Mouse (Mus musculus): ENCODE data around the gene Ackr3.
A peak's percentile ranks its signal among the peaks of the same experiment; 100 is the strongest.

Ackr3 gene

GRCm38 (mm10) chr1:90203783-90204690, at the start of gene Ackr3:
Gene Ackr3, plus strand, starts transcription at chr1:90203980.
- DNase-seq (ENCODE audit: low read depth, low spot score) = peak; percentile 3

DNA sequence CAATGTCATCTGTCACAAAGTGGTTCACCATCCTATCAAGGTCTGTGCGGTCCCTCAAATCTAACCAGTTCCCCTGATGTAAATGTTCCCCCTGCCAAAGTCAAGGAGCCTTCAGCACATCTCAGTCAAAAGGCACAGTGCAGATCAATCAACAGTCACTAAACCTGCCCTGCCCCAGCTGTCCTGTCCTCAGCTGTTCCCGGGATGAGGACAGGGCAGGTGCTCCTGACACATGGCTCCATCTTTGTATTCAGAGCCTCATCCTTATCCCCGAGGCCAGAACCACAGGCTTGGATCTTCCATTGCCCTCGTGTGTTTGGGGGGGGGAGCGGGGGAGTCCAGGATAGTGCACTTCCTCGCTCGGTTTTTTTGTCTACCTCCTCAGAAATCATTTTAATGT, 47.2 kb upstream of the Ackr3 start:
- DNase-seq (ENCODE audit: low read depth, low spot score) = no peak

GRCm38 (mm10) chr1:90159927-90160326, 43.9 kb upstream of the Ackr3 start:
- no peak for DNase-seq (ENCODE audit: low read depth, low spot score)

- no peak for DNase-seq (ENCODE audit: low read depth, low spot score)
These were observed 42.2 kb upstream of the Ackr3 start for GRCm38 (mm10) chr1:90161623-90162022.

DNA sequence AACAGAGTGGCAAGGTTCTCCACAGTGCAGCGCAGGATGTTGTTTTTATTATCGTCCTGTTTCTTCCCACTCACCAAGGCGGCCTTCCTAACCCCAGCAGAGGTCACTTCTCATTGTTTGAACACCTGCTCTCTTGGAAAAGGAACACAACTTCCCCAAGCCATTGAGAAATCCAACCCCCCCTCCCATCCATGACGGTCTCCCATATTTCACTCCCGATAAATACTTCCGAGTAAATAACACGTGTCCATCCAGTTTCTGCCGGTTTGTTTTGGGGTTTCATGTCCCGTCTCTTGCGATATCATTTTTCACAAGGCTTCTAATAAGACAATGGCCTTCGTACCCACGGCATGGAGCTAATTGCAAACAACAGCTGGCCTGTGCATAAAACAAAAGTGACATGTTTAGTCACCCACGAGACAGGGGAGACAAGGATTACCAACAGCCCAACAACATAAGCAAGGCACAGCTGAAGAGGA, 41.4 kb upstream of the Ackr3 start:
- DNase-seq (ENCODE audit: low read depth, low spot score) = no peak

DNA sequence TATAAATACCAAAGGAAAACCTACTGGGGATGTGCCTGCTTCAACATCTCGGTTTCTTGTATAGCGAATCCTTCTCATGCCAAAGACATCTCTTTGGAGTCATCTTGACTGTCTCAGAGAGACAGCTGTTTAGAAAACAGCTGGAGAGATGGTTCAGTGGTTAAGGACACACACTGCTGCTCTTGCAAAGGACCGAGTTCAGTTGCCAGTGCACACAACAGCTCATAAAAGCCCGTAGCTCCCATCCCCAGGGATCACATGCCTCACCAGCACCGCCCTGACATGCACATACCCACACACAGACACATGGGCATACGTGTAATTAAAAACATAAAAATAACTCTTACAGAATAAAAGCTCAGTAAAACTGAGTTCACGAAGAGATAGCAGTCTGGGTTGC, 40.6 kb upstream of the Ackr3 start:
- DNase-seq (ENCODE audit: low read depth, low spot score) = no peak

DNA sequence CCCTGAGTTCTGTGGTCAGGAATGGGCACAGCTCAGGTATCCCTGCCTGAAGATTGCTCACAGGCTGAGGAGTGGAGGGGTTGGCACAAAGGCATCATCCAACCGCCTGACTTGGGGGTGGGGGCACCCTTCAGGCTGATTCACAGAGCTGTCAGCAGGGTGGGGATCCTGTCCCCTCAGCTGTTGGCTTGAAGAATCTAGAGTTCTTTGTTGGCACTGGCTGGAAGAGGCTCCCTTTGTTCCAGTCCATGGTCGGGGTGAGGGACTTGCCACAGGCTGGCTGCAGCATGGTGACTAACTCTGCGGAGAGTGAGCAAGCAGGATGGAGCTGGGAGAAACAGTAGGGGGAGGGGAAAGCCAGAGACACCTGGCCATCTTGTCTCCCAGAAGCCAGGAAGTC, 39.5 kb upstream of the Ackr3 start:
- DNase-seq (ENCODE audit: low read depth, low spot score) = no peak

- DNase-seq (ENCODE audit: low read depth, low spot score) = no peak
These were observed 29.4 kb upstream of the Ackr3 start for GRCm38 (mm10) chr1:90174338-90174737.

DNA sequence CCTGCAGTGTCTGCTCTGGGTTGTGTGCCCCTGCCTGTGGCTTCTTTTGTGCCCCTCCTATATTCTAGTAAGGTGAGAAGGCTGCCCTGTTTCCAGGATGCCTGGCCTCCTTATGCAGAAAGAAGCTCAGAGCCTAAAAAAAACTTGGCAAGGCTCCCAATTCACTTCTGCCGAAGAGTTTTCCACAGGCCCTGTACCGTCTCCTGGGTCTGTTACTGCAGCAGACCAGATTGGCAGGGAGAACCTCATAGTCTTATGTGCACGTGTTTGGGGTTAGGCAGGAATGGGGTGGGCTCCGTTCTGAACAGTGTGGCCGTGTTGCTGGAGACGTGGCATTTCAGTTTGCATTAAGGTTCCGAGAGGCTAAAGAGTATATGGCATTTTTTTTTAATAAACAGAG, 27.6 kb upstream of the Ackr3 start:
- no peak for DNase-seq (ENCODE audit: low read depth, low spot score)

DNA sequence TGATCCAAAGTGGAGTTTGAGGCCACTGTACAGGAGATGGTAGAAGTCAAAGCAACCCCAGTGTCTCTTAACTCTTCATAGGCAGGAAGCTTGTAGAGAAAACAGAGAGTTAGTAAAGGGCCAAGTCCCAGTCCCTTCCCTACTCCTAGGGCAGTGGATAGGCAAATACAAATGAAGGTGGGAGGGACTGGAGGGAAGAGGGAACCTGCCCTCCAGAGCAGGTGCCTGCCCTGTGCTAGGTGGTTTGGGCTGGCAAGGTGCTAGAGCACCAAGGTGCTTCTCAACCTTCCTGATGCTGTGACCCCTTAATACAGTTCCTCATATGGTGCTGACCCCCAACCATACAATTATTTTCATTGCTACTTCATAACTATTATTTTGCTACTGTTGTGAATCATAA, 26.2 kb upstream of the Ackr3 start:
- no peak for DNase-seq (ENCODE audit: low read depth, low spot score)

GRCm38 (mm10) chr1:90177978-90178377, 25.8 kb upstream of the Ackr3 start:
- no peak for DNase-seq (ENCODE audit: low read depth, low spot score)

- no peak for DNase-seq (ENCODE audit: low read depth, low spot score)
These were observed 23.3 kb upstream of the Ackr3 start for GRCm38 (mm10) chr1:90180479-90180878.

GRCm38 (mm10) chr1:90180966-90181699, 22.6 kb upstream of the Ackr3 start:
- no peak for DNase-seq (ENCODE audit: low read depth, low spot score)

DNA sequence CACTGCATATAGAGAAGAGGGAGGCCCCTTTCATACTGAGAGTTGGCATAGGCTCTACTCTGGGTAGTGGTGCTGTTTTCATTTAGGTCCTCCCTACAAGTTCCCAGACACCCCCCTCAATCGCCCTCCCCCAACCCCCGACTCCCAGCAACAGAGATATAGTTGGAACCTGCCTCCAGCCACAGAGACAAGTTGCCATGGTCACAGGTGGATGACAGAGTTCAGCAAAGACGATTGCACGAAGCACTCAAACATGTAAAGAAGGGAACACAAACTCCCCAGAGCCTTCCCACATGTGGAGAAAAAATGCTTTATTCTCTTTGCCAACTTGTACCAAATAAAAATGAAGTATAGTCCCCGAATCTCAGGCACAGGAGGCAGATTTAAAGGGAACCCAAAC, 21.3 kb upstream of the Ackr3 start:
- no peak for DNase-seq (ENCODE audit: low read depth, low spot score)

DNA sequence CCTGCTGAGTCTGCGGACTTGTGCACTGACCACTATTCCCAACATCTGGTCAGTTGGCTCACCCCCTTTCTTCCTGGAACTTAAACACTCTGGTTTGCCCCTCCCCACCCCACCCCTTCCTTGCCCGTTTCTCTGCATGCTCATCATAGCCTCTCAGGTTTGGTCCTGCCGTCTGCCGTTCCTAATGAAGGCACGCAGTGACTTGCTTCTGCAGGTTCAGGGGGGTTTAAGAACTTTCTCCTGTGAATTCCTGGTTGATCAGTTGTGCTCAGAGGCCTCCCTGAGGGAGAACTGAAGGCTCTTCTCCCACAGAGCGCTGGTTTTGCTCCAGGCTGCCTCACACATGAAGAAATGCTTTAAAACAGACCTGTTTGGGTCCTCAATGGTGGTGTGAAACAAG, 20.2 kb upstream of the Ackr3 start:
- DNase-seq (ENCODE audit: low read depth, low spot score) = no peak

DNA sequence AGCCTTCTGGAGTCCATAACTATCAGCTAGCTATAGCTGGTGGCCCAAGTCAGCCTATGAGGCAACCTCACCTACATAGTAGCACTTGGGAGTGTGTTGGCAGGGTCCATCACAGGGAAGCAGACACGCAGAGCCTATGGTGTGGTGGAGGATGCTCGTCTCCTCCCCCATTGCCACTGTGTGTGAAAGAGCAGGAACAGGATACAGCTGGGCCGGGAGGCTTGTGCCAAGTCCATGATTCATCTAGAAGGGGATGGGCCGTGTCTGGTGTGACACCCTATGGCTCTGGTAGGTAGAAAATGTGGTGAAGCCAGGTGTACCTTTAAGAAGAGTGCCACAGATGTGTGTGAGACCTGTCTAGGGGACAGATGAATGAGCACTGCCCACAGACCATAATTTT, 17.6 kb upstream of the Ackr3 start:
- no peak for DNase-seq (ENCODE audit: low read depth, low spot score)

- no peak for DNase-seq (ENCODE audit: low read depth, low spot score)
These were observed 16.9 kb upstream of the Ackr3 start for GRCm38 (mm10) chr1:90186874-90187273.

DNA sequence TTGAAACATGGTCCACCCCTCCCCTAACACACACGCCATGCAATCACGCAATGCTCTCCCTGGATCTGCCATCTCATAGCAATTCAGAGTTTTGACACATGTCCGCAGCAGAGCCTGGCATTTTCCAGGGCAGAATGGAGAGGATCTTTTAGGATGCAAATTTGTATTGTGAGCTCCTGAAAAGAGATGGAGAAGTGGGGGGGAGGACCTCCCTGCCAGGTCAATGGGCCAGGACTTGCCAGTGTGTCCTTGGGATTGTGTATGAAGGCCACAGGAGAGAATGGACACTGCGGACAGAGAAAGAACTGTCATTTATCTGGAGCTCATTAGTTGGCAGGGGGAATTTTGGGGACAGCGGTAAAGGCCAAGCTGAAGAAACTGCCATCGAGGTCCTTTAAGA, 14.7 kb upstream of the Ackr3 start:
- no peak for DNase-seq (ENCODE audit: low read depth, low spot score)

GRCm38 (mm10) chr1:90201246-90201645, 2.5 kb upstream of the Ackr3 start:
- no peak for DNase-seq (ENCODE audit: low read depth, low spot score)

GRCm38 (mm10) chr1:90201655-90202054, 2.1 kb upstream of the Ackr3 start:
- DNase-seq (ENCODE audit: low read depth, low spot score) = no peak

GRCm38 (mm10) chr1:90202207-90202978, 1.4 kb upstream of the Ackr3 start:
- DNase-seq (ENCODE audit: low read depth, low spot score) = no peak

DNA sequence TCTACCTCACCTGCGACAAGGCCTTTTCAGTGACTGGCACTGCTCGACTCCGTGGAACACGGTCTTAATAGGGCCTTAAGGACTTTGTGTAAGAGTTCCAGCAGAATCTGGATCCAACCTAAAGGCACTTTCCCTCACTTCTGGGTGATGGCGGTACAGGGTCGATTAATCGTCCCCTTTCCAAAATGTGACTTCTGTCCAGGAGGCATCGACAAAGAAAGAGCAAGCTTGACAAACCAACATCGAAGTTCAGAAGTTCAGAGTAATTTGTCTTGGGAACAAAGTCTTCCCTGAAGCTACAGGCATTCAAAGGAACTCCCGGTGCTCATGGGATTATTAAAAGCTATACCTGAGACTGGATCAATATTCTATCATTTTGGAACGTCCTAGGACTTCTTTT, 439 bp upstream of the Ackr3 start:
- no peak for DNase-seq (ENCODE audit: low read depth, low spot score)

All from CD4-positive, CD25-positive, alpha-beta regulatory T cell, adult 2 months (primary cell).